Mouse (Mus musculus) adrenal gland, postnatal 25 days (tissue): ENCODE measurements around the gene Sept11. TPM values are rescaled to one million over a fixed set of nuclear protein-coding genes. Genes with fewer than 3 reads are reported as not detected.
A peak's percentile ranks its signal among the peaks of the same experiment; 100 is the strongest.

Source experiments
- DNase-seq: peaks from one replicate; pipeline ENCODE4 v3.0.0; 2021; ENCODE audit warnings: mixed read lengths
- total RNA-seq: library from RNA; stranded (reverse); gene quantifications from 2 replicates; pipeline ENCODE4 v1.2.3, GENCODE M21; 2021

Sept11 gene
- total RNA-seq, 1 experiment from 2014 or later: 39.4 TPM

DNA sequence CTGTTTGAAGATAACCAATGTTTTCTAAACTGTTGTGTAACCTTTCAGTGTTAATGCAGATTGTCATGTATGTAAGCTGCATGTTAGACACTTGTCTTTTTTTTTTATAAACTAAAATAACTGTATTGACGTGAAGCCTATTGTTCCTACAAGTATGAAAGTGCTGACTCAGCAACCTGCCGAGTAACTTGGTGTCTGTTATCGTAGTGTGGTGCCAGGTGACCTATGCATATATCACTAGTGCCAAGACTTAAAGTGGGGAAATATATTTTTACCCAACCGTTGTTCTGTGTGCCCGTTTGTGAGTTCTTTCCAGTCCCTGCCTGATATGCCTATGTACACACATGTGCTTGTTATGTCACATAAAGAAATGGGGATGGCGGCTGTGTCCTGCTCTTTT, 81.4 kb downstream of the Sept11 start:
- no peak for DNase-seq

DNA sequence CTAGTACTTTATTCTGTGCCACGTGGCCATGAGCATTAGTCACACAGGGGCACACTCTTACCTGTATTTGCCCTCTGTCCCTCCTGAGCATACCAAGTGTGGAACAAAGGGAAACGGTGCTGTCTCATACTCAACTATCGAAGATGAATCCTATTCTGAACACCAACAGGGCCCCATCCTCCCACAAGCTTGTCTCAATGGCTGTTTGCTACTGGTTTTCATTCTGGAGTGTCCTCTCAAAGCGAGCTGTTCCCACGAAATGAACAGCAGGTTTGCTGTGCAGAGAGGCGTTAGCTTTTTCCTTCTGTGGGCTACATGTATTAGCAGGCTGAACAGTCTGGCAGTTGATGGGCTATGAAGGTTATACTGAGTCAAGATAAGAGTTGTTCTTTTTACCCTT, 85.4 kb downstream of the Sept11 start:
- DNase-seq: no peak

DNA sequence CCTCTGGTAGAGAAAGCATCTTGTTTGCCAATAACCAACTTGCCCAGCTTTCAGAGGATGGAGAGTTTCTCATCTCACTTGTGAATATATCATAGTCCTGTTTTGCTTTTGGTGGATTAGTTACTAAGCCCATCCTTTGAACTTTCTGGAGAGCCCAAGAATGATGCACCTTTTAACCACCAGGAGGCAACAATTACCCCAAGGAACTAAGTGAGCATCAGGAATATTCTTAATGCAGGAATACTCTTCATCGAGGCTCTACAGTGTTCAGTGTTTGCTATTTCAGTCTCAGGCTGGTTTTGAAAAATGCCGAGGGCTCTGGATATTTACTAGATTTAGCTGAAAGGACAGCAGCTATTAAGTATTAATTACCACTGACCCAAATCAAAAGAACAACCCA, 87.0 kb downstream of the Sept11 start:
- no peak for DNase-seq

DNA sequence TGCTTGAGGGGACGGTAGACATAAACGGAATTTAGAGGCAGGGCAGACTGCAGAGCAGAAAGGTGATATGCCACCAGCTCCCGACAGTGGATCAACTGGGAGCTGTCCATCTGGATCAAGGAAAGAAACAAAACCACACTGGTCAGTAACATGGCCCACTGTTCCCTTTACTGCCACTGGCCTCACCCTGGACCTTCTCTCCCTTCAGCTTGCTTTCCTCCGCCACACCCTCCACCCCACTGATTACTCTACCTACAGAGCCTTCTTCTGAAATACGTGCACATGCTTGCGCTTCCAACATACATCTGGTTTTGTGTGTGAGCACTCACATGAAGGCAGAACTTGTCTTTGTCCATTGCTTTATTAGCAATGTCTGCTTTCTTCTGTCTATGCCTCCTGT, 90.1 kb downstream of the Sept11 start:
- no peak for DNase-seq

DNA sequence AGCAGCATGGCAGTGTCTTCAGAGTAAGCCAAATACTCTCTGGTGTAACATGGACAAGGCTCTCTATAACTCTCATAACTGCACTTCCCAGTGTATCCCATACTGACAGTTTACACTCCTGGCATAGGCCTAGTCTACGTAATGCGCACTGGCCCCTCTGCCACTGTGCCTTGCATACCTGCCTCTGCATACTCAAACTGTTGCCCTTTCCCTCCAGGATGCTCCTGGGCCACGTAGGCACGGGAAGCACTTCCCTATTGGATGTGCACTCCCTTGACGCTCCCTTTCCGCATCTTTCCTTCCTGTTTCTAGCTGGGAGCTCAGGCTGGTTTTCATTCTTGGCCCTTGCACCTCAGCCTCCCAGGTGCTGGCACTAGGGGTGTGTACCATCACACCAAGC, 91.3 kb downstream of the Sept11 start:
- no peak for DNase-seq

DNA sequence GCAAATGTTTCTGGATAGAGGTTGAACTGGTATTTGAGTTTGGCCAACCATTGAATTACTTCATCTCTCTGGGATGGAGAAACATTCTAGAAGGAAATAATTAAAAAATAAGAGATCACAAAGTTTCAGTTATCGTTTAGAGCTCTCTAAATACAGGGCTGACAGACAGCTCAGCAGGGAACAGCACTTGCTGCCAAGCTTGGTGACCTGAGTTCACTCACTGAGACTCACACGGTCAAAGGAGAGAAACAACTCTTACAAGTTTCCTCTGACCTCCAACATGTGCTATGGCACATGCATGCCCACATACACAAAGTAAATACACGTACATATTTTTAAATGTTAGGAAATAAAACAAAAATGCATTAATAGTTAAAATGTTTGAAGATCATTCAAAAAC, 96.4 kb downstream of the Sept11 start:
- no peak for DNase-seq

DNA sequence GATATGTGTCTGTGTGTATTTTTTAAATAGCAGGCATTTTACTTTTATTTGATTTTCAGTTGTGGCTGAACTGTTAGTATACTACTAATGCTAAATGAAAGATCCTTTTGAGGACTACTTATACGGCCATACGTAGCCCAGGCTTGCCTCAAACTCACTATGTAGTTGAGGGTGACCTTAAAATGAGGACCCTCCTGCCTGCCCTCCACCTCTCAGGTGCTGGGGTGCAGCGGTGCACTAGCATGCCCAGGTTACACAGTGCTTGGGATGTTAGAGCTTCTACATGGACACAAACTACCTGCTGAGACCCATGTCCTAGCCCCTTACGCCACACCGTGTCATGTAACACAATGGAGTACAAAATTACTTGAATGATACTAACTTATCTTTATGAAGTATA, 97.2 kb downstream of the Sept11 start:
- DNase-seq: no peak

DNA sequence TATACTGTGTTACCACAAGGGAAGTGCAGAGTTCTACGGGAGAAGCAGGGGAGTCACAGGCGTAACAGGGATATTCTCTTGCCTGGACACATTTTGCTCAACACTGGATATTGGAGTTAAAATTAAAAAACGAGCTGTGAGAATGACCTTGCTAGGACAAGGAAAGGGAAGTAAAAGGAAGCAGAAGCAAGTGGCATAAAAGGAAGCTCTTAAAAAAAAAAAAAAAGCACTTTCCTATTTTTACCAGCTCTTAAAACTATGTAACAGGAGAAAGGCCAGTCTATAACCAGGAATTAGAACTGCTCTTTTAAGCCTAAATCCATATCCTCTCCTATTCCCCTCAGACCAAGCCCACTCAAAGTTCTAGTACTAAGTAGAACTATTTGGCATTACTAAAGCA, 105.0 kb downstream of the Sept11 start:
- DNase-seq: no peak

DNA sequence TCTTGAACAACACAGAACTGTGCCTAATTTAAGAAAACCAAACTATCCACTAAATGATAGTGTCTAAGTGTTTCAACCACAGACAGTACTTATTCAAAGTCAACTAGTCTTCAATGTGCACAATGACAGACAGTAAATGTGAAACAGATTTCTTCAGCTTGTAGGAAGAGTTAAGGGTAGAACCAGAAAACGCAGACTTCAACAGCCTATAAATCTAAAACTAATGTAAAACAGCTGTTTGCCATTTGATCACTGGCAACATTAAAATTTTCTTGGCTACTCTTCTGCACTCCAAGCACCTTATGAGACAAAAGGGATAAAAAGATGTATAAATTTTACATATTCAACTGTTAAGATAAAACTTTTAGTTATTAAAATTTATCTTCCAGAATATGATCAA, 107.9 kb downstream of the Sept11 start:
- DNase-seq: no peak

DNA sequence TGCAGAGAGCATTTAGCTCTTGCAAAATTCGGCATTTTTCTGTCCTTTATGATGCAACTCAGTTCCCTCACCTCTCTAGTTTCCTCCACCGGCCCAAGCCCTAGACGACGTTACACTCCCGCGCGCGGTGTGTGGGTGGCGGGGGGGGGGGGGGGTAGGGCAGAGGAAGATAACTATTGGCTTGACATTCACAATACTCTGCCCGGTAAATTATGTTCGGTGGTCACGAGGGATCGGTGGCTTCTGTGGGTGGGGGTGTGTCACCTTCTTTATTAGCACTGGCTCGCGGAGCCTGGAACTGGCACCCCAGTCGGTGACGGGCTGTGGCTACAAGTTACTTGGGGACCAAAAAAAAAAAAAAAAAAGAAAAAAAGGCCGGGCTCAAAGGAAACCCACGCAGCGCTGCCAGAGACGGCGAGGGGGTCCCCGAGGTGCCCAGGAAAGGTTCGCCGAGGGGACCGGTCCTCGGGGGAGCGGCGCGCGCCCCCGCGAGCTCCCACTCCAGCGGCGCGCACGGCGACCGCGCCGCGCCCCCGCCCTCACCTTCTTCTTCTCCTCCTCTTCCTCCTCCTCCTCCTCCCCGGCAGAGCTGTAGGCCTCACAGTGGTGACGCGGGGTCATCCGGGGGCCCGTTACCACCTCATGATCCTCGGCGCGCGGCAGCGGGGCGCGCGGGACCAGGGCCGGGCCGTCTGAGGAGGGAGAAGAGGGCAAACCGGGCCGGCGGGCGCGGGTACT, 112.3 kb downstream of the Sept11 start:
- DNase-seq: peak; percentile 42

DNA sequence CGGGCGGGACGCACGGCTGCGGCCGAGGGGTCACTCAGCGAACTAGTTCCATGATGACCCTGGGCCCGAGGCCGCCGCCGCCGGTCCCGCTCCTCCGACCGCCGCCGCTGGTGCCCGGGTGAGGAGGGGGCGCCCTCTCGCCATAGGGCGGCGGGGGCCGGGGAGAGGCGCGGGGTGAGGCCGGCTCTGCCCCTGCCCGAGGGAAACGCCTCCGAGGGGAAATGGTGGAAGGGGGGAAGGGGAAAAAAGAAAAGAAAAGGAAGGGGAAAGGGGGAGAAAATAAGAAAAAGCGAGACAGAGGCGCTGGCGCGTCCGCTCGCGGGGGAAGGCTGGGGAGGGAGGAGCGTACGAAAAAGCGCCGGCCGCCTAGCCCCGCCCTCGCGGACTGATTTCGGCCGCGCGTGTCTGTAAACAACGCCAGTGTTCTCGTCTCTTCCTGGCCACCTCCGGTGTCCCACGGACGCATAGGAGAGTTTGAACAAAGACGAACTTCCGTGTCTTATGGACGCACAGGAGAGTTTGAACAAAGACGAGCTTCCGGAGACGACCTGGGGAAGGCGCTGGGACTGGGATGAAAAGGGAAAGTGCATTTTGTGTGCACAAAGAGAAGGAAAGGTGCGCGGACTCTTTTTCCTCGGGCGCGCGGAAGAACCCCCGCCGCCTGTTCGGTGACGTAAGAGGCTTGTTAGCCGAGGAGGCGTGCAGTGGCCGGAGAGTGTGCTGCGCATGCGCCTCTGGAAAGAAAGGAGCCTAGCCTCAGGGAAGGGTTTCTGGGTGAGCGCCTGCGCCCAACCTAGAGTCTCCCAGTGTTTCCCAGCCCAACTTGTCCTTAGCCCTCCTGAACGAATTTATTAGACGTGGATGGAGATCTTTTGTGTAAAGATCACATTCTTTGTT, 113.1 kb downstream of the Sept11 start, which contains the start of the genes Ccni and 2010109A12Rik:
Gene Ccni (minus strand): TSS at position 387 of the 897 bp plus-strand sequence.
Gene 2010109A12Rik (plus strand): TSS at position 410 of the 897 bp plus-strand sequence.
- DNase-seq: peak; percentile 94

DNA sequence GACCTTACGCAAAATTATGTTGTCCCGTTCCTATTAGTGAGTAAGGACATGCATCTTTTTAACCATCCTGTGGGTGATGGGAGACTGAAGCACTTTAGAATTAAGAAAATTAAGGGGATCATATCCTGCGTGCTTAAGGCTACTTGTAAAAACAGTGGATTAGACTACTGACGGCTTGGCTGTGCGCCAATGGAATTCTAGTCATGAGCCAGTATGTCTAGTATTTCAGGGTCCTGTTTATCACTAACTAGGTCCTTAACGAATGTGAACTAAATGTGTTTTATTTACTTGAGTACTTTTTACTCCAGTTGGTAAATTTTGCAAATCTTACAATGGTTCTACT, 113.7 kb downstream of the Sept11 start:
- peak; percentile 20 for DNase-seq

DNA sequence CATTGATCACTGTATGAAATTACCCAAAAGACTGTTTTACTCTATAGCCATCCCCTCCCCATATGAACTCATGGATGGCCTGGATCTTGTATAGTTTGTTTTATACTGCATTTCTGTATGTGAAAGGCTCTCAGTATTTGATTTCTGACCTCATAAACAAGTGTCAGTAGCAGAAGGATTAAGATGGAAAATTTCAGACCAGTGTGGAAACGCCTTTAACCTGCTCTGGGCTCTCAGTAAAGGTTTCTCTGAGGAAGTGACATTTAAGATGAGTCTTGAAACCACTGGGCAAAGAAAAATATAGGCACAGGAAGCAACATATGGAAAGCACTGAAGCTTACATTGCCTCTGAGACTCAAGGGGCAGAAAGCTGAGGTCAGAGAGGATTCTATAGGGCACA, 114.3 kb downstream of the Sept11 start:
- DNase-seq: no peak

DNA sequence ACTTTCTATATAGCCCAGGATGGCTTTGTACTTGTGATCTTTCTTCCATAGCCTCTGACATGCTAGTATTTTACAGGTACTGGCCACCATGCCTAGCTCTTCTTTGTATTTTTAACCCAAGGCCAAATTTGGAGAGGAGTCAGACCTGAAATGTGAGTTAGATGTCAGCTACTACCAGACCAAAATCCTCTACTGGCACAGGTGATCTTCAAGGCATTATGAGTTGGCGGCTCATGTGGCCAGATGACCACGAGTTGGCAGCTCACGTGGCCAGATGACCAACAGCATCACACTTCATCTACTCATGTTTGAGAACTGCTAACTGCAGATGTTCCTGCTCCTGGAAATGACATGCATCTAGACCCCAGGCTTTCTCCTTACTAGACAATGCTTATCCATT, 125.1 kb downstream of the Sept11 start:
- DNase-seq: no peak

DNA sequence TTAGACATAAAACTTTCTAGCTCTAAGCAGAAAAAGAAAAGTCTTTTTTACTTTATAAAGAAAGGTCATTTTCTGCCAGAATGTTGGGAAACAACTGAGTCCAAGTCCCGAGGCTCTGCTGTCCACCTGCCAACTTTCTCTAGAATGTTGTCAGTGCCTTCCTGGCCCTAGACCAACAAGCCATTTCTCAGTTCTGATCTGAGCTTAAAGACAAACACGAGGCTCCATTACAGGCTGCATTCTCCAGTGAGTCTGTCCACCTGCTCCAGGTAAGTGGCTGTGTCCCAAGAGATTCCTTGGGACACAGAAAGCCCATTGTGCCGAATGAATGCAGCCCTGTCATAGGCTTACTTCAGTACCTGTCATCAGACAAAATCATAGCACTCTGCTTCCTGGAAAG, 128.4 kb downstream of the Sept11 start:
- peak; percentile 35 for DNase-seq

DNA sequence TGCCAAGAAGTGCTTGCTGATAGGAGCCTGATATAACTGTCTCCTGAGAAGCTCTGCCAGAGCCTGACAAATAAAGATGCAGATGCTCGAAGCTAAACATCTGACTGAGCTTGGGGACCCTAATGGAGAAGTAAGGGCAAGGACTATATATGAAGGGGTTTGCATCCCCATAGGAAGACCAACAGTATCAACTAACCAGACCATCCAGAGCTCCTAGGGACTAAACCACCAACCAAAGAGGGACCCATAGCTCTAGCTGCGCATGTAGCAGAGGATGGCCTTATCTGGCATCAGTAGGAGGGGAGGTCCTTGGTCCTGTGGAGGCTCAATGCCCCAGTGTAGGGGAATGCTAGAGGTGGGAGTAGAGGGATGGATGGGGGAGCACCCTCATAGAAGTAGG, 131.3 kb downstream of the Sept11 start:
- DNase-seq: no peak

Other genes with a start within 250 kb of the Sept11 start
- gene Sowahb, start 48.4 kb upstream of the Sept11 start, total RNA-seq: not detected in 2 replicates
- gene Ccni, start 113.1 kb downstream of the Sept11 start, total RNA-seq: 199 and 208 TPM in 2 replicates
- 0.94 TPM in 1 of 2 replicates, not detected in the other for gene 2010109A12Rik, start 113.1 kb downstream of the Sept11 start, total RNA-seq
- 23.4 and 24.8 TPM in 2 replicates for gene Ccng2, start 173.8 kb downstream of the Sept11 start, total RNA-seq